Mouse (Mus musculus): ENCODE results near the gene Brpf3. TPM values are rescaled to one million over a fixed set of nuclear protein-coding genes. Genes with fewer than 3 reads are reported as not detected.
"Not testable (repeated sequence)": the region's sequence is repeated elsewhere in the genome, so short reads cannot be mapped to it uniquely, and the experiment has no call there.

Brpf3 gene
- total RNA-seq, 1 experiment: 24.5 TPM

DNA sequence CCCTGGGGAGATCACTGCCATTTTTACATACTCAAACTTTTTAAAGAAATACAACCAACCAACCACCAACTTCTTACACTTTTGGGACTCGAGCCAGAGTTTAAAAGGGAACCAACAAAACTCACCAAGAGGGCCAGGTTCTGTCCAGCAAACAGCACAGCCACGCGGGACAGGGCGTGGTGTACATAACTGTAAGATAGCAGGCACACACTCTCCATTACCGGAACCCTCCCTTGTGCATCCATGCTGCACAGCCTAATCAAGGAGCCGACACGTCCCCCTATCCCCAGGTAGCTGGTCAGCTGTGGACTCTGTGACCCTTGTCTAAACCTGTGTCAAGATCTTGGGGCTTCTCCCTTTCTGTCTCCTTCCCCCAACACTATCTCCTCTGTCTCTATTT, 37.0 kb downstream of the Brpf3 start:
- TF ChIP-seq MAFK (IDR thresholded peaks at IDR 0.05; ENCODE audit: insufficient read depth, low read depth, low read length) (no peak), ZC3H11A (IDR thresholded peaks at IDR 0.05; ENCODE audit: borderline replicate concordance, low read depth, low read length) (no peak), HCFC1 (IDR thresholded peaks at IDR 0.05; ENCODE audit: borderline replicate concordance, insufficient read depth, low read length) (no peak), ZNF384 (IDR thresholded peaks at IDR 0.05; ENCODE audit: low read depth, low read length) (no peak), CHD2 (IDR thresholded peaks at IDR 0.05; ENCODE audit: low read depth, low read length) (no peak)
- Histone ChIP-seq H3K36me3 (ENCODE audit: control insufficient read depth, insufficient read depth, low read length, poor library complexity, severe bottlenecking) (peaks cover 33% of the 10 kb centered on the region), H3K4me1 (ENCODE audit: control insufficient read depth in 2 of 2, insufficient read depth in 2 of 2, low read length in 2 of 2, poor library complexity in 1 of 2) (peaks cover 0 to 3% of the 10 kb centered on the region in 2 experiments; a peak in 1 of 4 replicates), H3K4me3 (ENCODE audit: insufficient read depth in 1 of 2, low read depth in 1 of 2, low read length in 2 of 2, poor library complexity in 1 of 2, severe bottlenecking in 1 of 2) (no peak overlapping the region), H3K27ac (ENCODE audit: insufficient read depth, low read depth, low read length, poor library complexity, severe bottlenecking) (no peak overlapping the region), H3K9ac (ENCODE audit: insufficient read depth, low read depth, low read length, poor library complexity, severe bottlenecking) (no peak overlapping the region), H3K9me3 (ENCODE audit: control insufficient read depth, insufficient read depth, low read depth, low read length) (no peaks in the 10 kb centered on the region)
- in situ Hi-C loops (cut with MboI; ENCODE audit: low sequenced_read_pairs in 2 of 2, unreplicated experiment in 2 of 2): no loop called here
- no peak for DNase-seq (ENCODE audit: low read depth, low spot score)

- H3K9ac ChIP-seq (ENCODE audit: insufficient read depth, low read depth, low read length, poor library complexity, severe bottlenecking); H3K4me1 ChIP-seq (ENCODE audit: control insufficient read depth in 2 of 2, insufficient read depth in 2 of 2, low read length in 2 of 2, poor library complexity in 1 of 2); H3K9me3 ChIP-seq (ENCODE audit: control insufficient read depth, insufficient read depth, low read depth, low read length); H3K4me3 ChIP-seq (ENCODE audit: insufficient read depth in 1 of 2, low read depth in 1 of 2, low read length in 2 of 2, poor library complexity in 1 of 2, severe bottlenecking in 1 of 2); H3K27ac ChIP-seq (ENCODE audit: insufficient read depth, low read depth, low read length, poor library complexity, severe bottlenecking); DNase-seq (ENCODE audit: low read depth, low spot score); in situ Hi-C loops (cut with MboI; ENCODE audit: low sequenced_read_pairs in 2 of 2, unreplicated experiment in 2 of 2): not testable (repeated sequence)
- peaks cover 12% of the 10 kb centered on the region for H3K36me3 ChIP-seq (ENCODE audit: control insufficient read depth, insufficient read depth, low read length, poor library complexity, severe bottlenecking)
These were observed 41.1 kb downstream of the Brpf3 start for GRCm38 (mm10) chr17:28841947-28842346.

- H3K4me3 ChIP-seq (ENCODE audit: insufficient read depth in 1 of 2, low read depth in 1 of 2, low read length in 2 of 2, poor library complexity in 1 of 2, severe bottlenecking in 1 of 2): no peak overlapping the region
- no peak overlapping the region for H3K9ac ChIP-seq (ENCODE audit: insufficient read depth, low read depth, low read length, poor library complexity, severe bottlenecking)
- H3K4me1 ChIP-seq (ENCODE audit: control insufficient read depth in 2 of 2, insufficient read depth in 2 of 2, low read length in 2 of 2, poor library complexity in 1 of 2): peaks cover 0 to 3% of the 10 kb centered on the region in 2 experiments; a peak in 1 of 4 replicates
- DNase-seq (ENCODE audit: low read depth, low spot score): no peak
- H3K36me3 ChIP-seq (ENCODE audit: control insufficient read depth, insufficient read depth, low read length, poor library complexity, severe bottlenecking): peaks cover 3% of the 10 kb centered on the region
- no peaks in the 10 kb centered on the region for H3K9me3 ChIP-seq (ENCODE audit: control insufficient read depth, insufficient read depth, low read depth, low read length)
- no peak overlapping the region for H3K27ac ChIP-seq (ENCODE audit: insufficient read depth, low read depth, low read length, poor library complexity, severe bottlenecking)
- TF ChIP-seq ZNF384 (IDR thresholded peaks at IDR 0.05; ENCODE audit: low read depth, low read length) (no peak), ZC3H11A (IDR thresholded peaks at IDR 0.05; ENCODE audit: borderline replicate concordance, low read depth, low read length) (no peak), CHD2 (IDR thresholded peaks at IDR 0.05; ENCODE audit: low read depth, low read length) (no peak), MAFK (IDR thresholded peaks at IDR 0.05; ENCODE audit: insufficient read depth, low read depth, low read length) (no peak), HCFC1 (IDR thresholded peaks at IDR 0.05; ENCODE audit: borderline replicate concordance, insufficient read depth, low read length) (no peak)
- in situ Hi-C loops (cut with MboI; ENCODE audit: low sequenced_read_pairs in 2 of 2, unreplicated experiment in 2 of 2): no loop called here
These were observed 42.8 kb downstream of the Brpf3 start for GRCm38 (mm10) chr17:28843665-28844064.

DNA sequence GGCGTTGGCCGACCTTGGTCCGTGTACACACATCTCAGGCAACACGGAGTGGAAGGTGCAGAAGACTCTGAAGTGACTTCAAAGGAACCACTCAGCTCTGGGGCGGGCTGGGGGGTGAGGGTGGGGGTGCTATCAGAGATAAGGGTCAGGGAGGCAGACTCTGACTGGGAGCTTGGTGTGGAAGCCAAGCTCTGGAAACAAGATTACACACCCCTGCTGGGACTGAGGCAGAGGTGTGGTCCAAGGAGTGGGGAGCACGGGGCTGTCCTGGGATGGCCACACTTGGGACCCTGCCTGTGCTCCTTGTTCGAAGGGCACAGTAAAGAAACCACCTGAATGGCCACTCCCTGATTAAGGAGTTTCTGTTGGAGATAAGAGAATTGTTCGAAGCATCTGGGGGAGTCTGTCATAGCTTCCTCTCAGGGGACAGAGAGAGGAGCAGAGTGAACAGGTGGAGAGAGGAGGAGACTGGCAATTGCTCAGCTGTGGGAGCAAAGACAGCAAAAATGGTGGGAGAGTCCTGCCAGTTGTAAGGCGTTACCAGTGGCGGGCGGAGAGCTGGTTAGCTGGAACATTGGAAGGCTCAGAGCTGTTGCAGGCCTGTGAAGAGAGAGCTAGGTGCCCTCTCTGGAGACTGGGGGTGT, 46.2 kb downstream of the Brpf3 start:
- no peak for DNase-seq (ENCODE audit: low read depth, low spot score)
- in situ Hi-C loops (cut with MboI; ENCODE audit: low sequenced_read_pairs in 2 of 2, unreplicated experiment in 2 of 2): no loop called here
- H3K36me3 ChIP-seq (ENCODE audit: control insufficient read depth, insufficient read depth, low read length, poor library complexity, severe bottlenecking): no peaks in the 10 kb centered on the region
- no peak overlapping the region for H3K27ac ChIP-seq (ENCODE audit: insufficient read depth, low read depth, low read length, poor library complexity, severe bottlenecking)
- H3K9me3 ChIP-seq (ENCODE audit: control insufficient read depth, insufficient read depth, low read depth, low read length): no peaks in the 10 kb centered on the region
- no peak overlapping the region for H3K4me3 ChIP-seq (ENCODE audit: insufficient read depth in 1 of 2, low read depth in 1 of 2, low read length in 2 of 2, poor library complexity in 1 of 2, severe bottlenecking in 1 of 2)
- no peak overlapping the region for H3K9ac ChIP-seq (ENCODE audit: insufficient read depth, low read depth, low read length, poor library complexity, severe bottlenecking)
- TF ChIP-seq ZC3H11A (IDR thresholded peaks at IDR 0.05; ENCODE audit: borderline replicate concordance, low read depth, low read length) (no peak), ZNF384 (IDR thresholded peaks at IDR 0.05; ENCODE audit: low read depth, low read length) (no peak), MAFK (IDR thresholded peaks at IDR 0.05; ENCODE audit: insufficient read depth, low read depth, low read length) (no peak), CHD2 (IDR thresholded peaks at IDR 0.05; ENCODE audit: low read depth, low read length) (no peak), HCFC1 (IDR thresholded peaks at IDR 0.05; ENCODE audit: borderline replicate concordance, insufficient read depth, low read length) (no peak)
- peaks cover 0 to 3% of the 10 kb centered on the region in 2 experiments; a peak in 1 of 4 replicates for H3K4me1 ChIP-seq (ENCODE audit: control insufficient read depth in 2 of 2, insufficient read depth in 2 of 2, low read length in 2 of 2, poor library complexity in 1 of 2)

DNA sequence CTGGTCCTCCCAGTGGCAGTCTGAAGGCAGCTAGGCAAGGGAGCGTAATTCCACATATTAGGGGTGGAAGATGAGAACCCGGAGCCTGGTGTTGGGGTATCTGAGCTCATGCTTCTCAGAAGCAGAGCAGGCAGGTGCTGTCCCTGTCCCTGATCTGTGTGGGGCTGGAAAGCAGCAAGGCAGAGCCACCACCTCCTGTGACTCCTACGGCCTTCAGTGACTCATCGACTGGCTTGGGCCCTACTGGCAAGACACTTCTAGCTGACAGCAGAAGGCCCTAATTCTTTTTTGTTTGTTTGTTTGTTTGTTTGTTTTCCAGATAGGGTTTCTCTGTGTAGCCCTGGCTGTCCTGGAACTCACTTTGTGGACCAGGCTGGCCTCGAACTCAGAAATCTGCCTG, 49.6 kb downstream of the Brpf3 start:
- H3K9me3 ChIP-seq (ENCODE audit: control insufficient read depth, insufficient read depth, low read depth, low read length): no peaks in the 10 kb centered on the region
- no peak for DNase-seq (ENCODE audit: low read depth, low spot score)
- H3K36me3 ChIP-seq (ENCODE audit: control insufficient read depth, insufficient read depth, low read length, poor library complexity, severe bottlenecking): no peaks in the 10 kb centered on the region
- H3K9ac ChIP-seq (ENCODE audit: insufficient read depth, low read depth, low read length, poor library complexity, severe bottlenecking): no peak overlapping the region
- no peak for TF ChIP-seq CHD2 (IDR thresholded peaks at IDR 0.05; ENCODE audit: low read depth, low read length)
- no peak for TF ChIP-seq ZNF384 (IDR thresholded peaks at IDR 0.05; ENCODE audit: low read depth, low read length)
- TF ChIP-seq HCFC1 (IDR thresholded peaks at IDR 0.05; ENCODE audit: borderline replicate concordance, insufficient read depth, low read length): no peak
- TF ChIP-seq MAFK (IDR thresholded peaks at IDR 0.05; ENCODE audit: insufficient read depth, low read depth, low read length): no peak
- TF ChIP-seq ZC3H11A (IDR thresholded peaks at IDR 0.05; ENCODE audit: borderline replicate concordance, low read depth, low read length): no peak
- in situ Hi-C loops (cut with MboI; ENCODE audit: low sequenced_read_pairs in 2 of 2, unreplicated experiment in 2 of 2): no loop called here
- no peak overlapping the region for H3K27ac ChIP-seq (ENCODE audit: insufficient read depth, low read depth, low read length, poor library complexity, severe bottlenecking)
- peaks cover 0 to 4% of the 10 kb centered on the region in 2 experiments; a peak in 1 of 4 replicates for H3K4me1 ChIP-seq (ENCODE audit: control insufficient read depth in 2 of 2, insufficient read depth in 2 of 2, low read length in 2 of 2, poor library complexity in 1 of 2)
- no peak overlapping the region for H3K4me3 ChIP-seq (ENCODE audit: insufficient read depth in 1 of 2, low read depth in 1 of 2, low read length in 2 of 2, poor library complexity in 1 of 2, severe bottlenecking in 1 of 2)

Data from ES-E14 (cell line).